Mouse (Mus musculus) forebrain, embryonic 14.5 days (tissue): Measurements from ENCODE around the gene Fos. TPM values are rescaled to one million over a fixed set of nuclear protein-coding genes. Genes with fewer than 3 reads are reported as not detected.
A peak's percentile ranks its signal among the peaks of the same experiment; 100 is the strongest.

ENCODE experiments used
- ATAC-seq: fragments of 200-750 bp; cut with Nextera tagmentation; 2 replicates; pipeline ENCODE4 v1.8.0; 2017; ENCODE audit warnings: mild to moderate bottlenecking, moderate library complexity
- DNase-seq: peaks from one replicate; pipeline ENCODE4 v3.0.0-alpha.2; 2015; ENCODE audit warnings: low spot score
- H3K27ac ChIP-seq: fragments of 300-500 bp; sonication (generic); 2 replicates; pipeline ENCODE4 v1.5.1; 2014; ENCODE audit warnings: low read depth, mild to moderate bottlenecking, control low read depth, low read length, moderate library complexity
- H3K27me3 ChIP-seq: fragments of 300-500 bp; sonication (generic); replicated peaks from 2 replicates; pipeline ENCODE4 v1.6.1; 2014; ENCODE audit warnings: low read length, control low read depth, mixed read lengths; ENCODE audit not compliant: control insufficient read depth, insufficient read depth
- H3K36me3 ChIP-seq: fragments of 300-500 bp; sonication (generic); 2 replicates; pipeline ENCODE4 v1.6.1; 2014; ENCODE audit warnings: low read length, control low read depth; ENCODE audit not compliant: control insufficient read depth, insufficient read depth
- H3K4me1 ChIP-seq: fragments of 300-500 bp; sonication (generic); 2 replicates; pipeline ENCODE4 v1.6.1; 2014; ENCODE audit warnings: antibody characterized with exemption, low read length, control low read depth; ENCODE audit not compliant: control insufficient read depth, insufficient read depth
- H3K4me2 ChIP-seq: fragments of 300-500 bp; sonication (generic); 2 replicates; pipeline ENCODE4 v1.6.1; 2014; ENCODE audit warnings: mild to moderate bottlenecking, control low read depth, low read length
- H3K4me3 ChIP-seq: fragments of 300-500 bp; sonication (generic); 2 replicates; pipeline ENCODE4 v1.5.1; 2014; ENCODE audit warnings: low read depth, low read length, control low read depth
- H3K9ac ChIP-seq: fragments of 300-500 bp; sonication (generic); 2 replicates; pipeline ENCODE4 v1.6.1; 2014; ENCODE audit warnings: mild to moderate bottlenecking, low read length, control low read depth, moderate library complexity
- H3K9me3 ChIP-seq: fragments of 300-500 bp; sonication (generic); replicated peaks from 2 replicates; pipeline ENCODE4 v1.6.1; 2016; ENCODE audit warnings: low read length, control low read depth, mixed read lengths; ENCODE audit not compliant: control insufficient read depth
- WGBS: fragments of 180-500 bp; shearing (Covaris S2); extraction: QIAGEN DNeasy Blood & Tissue Kit; methylation state at CpG from one replicate; pipeline ENCODE4 v1.1.7; 2014; 5-methylcytosine and 5-hydroxymethylcytosine counted together
- polyA plus RNA-seq: library from polyadenylated mRNA; unstranded; fragments of >200 nt; fragmentation: Nextera tagmentation; extraction: Ambion mirVana; gene quantifications from 2 replicates; pipeline ENCODE4 v1.2.1, GENCODE M21; 2014

Fos gene
- polyA plus RNA-seq, 1 experiment from 2014 or later = 1.2 TPM

DNA sequence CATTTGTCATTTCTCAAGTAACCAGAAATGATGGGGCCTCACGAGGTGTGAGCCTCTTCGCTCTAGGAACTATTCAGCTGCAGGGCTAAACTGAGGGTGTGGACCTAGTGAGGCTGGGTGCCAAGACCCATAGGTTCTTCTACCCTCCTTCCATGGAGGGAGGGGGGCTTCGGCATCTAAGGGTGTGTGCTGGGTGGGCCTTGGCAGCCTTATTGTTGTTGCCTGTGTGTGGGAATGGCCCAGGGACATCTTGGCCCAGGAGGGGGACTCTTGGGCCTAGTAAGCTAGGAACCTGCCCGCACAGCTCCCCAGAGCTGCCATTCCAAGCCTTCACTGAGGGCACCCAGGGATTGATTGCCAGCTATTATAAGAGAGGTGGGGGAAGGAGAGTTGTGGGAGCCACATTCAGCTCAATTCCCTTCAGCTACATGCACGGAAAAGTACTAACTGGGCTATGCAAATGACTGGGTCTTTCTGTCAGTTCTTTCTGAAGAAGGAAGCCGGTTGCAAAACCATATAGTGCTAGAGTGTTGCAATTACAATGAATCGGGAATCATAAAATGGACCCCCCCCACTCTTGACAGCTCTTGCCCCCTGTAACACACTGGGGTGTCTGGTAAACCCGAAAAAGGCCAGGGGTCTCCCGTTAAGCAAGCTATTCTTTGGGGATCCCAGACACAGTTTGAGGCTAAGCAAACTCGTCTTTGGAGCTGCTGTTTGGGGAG is 16.6 kb downstream of the Fos start:
- H3K27me3 ChIP-seq = peaks cover 2% of the 10 kb centered on the region; the same call in 1 of the 2 replicates
- H3K27ac ChIP-seq = no peak overlapping the region
- peaks cover 13% of the 10 kb centered on the region for H3K4me1 ChIP-seq
- 67% methylated on average over 10 of the region's 10 CpGs for WGBS
- no peak for ATAC-seq
- H3K9ac ChIP-seq = no peak overlapping the region
- no peaks in the 10 kb centered on the region for H3K36me3 ChIP-seq
- DNase-seq = no peak
- H3K4me2 ChIP-seq = no peak overlapping the region
- no peaks in the 10 kb centered on the region for H3K9me3 ChIP-seq
- H3K4me3 ChIP-seq = no peak overlapping the region

DNA sequence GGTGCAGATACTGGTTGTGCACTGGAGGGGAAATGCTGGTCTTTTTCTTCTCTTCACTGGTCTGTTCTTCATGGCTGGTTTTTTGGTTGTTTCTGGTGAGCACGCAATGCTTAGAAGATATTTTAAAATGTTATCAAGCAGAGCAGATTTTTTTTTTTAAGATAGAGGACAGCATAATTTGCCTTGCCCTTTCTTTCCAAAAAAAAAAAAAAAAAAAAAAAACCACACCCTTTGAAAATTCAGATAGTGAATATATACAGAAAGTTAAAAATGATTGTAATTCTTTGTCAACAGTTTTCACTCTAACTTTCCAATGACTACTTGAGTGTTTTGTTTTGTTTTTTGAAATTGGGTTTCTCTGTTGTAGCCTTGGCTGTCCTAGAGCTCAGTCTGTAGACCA is 17.3 kb downstream of the Fos start:
- H3K27ac ChIP-seq = no peak overlapping the region
- H3K4me2 ChIP-seq = no peak overlapping the region
- no peaks in the 10 kb centered on the region for H3K9me3 ChIP-seq
- 84% methylated on average over 1 of the region's 1 CpGs for WGBS
- peaks cover 13% of the 10 kb centered on the region for H3K4me1 ChIP-seq
- H3K9ac ChIP-seq = no peak overlapping the region
- no peak overlapping the region for H3K4me3 ChIP-seq
- no peaks in the 10 kb centered on the region for H3K36me3 ChIP-seq
- peaks cover 2% of the 10 kb centered on the region; the same call in 1 of the 2 replicates for H3K27me3 ChIP-seq
- DNase-seq = no peak
- no peak for ATAC-seq

DNA sequence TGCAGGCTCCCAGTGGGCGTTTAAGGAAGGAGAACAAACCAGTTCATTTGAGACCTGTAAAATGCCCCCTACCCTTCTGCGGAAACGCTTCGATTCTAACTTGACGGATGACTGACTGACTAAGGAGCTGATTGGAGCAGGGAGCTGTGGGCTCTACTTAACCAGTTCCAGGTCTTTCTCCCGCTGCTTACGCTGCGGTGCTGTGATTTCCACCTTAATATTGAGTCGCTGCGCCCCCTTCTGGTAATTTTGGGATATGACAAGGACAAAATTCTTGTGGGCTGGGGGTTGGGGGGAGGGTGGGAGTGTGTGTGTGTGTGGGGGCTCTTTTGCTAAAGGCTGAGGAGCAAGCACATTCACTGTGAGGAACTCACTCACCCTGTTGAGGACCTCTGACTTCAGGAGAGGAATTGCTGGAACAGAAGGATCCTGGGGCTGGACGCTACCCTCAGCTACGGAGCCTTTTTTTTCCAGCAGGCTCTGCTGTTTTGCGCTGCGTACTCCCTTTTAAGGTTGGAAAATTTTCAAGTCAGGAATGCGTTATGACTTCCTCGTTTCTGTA is 18.5 kb downstream of the Fos start:
- ATAC-seq = peak; percentile 84
- H3K4me2 ChIP-seq = peak overlapping the region; percentile 32; the same call in 1 of the 2 replicates
- peaks cover 5% of the 10 kb centered on the region for H3K4me1 ChIP-seq
- H3K27me3 ChIP-seq = no peaks in the 10 kb centered on the region; the same call in 1 of the 2 replicates
- H3K9me3 ChIP-seq = no peaks in the 10 kb centered on the region
- WGBS = 24% methylated on average over 16 of the region's 16 CpGs
- no peak overlapping the region for H3K9ac ChIP-seq
- H3K4me3 ChIP-seq = no peak overlapping the region
- no peak overlapping the region for H3K27ac ChIP-seq
- peak; percentile 93 for DNase-seq
- no peaks in the 10 kb centered on the region for H3K36me3 ChIP-seq

DNA sequence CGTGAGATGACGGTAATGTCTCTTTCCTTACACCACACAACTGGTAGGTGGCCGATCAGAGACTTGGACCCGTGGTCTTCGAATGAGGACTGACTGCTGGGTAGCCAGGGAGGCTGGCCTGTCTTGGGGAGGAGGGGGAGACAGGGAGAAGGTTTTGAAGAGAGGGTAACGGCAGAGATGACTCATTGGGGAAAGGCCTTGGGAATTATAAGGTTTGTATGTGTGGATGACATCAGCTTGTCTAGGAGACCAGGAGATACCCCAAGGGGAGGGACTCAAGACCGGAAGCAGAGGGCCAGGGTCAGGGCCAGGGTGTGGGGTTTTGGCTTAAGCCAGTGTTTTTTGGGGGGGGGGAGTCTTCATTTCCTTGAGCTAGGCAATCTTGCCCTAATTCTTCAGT is 22.6 kb downstream of the Fos start:
- Histone ChIP-seq H3K27ac (no peak overlapping the region), H3K9me3 (no peaks in the 10 kb centered on the region), H3K4me1 (no peaks in the 10 kb centered on the region), H3K36me3 (no peaks in the 10 kb centered on the region), H3K9ac (no peak overlapping the region), H3K4me2 (no peak overlapping the region), H3K27me3 (no peaks in the 10 kb centered on the region), H3K4me3 (no peak overlapping the region)
- no peak for DNase-seq
- ATAC-seq = no peak
- WGBS = 72% methylated on average over 7 of the region's 7 CpGs

DNA sequence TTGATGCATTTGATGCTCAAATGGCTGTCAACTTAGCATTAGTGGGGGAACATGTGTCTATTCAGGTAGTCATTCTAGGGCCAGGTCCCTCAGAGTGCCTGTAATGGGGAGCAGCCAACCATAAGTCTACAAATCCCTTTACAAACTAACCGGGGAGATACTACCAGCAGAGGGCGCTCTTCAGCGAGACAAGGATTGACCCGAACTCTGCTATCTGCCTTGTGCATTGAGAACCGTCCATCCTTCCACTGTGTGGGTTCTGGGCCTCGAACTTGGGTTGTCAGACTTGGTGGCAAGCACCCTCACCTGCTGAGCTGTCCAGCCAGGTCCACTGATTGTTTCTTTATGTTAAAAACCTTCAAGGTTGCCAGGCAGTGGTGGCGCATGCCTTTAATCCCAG is 23.1 kb downstream of the Fos start:
- Histone ChIP-seq H3K36me3 (no peaks in the 10 kb centered on the region), H3K4me1 (no peaks in the 10 kb centered on the region), H3K27ac (no peak overlapping the region), H3K27me3 (no peaks in the 10 kb centered on the region), H3K9ac (no peak overlapping the region), H3K4me3 (no peak overlapping the region), H3K4me2 (no peak overlapping the region), H3K9me3 (no peaks in the 10 kb centered on the region)
- ATAC-seq (no peak), DNase-seq (peak; percentile 80)
- 18% methylated on average over 7 of the region's 7 CpGs for WGBS

DNA sequence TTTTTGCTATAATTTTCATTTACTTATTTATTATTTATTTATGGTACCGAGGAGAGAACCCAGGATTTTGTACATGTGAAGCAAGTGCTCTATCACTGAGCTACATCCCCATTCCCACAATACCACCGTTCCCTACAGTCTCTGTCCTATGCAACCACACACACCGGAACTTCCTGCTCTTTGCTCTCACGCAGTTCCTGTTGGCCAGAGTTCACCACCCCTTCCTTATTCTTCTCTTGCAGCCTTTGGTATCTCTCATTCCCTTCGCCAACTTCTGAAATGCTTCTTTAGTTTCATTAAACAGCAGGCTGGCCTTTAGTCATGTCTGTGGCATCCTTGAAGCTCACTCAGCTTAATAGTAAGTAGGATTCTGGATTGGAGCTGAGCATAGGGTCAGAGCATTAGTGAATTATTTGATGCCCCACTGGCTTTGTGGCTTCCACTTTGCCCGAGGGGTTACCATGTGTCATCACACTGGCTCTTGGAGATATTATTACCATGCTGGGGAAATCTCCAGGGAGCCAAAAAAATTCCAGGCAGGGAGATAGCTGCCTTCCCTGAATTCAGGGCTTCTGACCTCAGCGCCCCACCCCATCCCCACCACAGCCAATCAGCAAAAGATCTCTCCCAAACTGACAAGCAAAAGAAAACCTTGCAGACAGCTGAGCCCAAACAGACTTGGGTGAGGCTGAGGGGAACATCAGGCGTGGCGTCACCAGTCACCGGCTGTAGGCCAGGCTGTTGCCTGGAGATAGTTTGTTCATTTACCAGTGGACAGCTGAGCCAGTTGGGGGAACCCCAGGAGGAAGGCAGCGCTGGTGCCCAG is 23.8 kb downstream of the Fos start:
- H3K27me3 ChIP-seq = no peaks in the 10 kb centered on the region
- H3K4me3 ChIP-seq = no peak overlapping the region
- no peak for ATAC-seq
- no peak overlapping the region for H3K9ac ChIP-seq
- H3K36me3 ChIP-seq = no peaks in the 10 kb centered on the region
- H3K4me2 ChIP-seq = no peak overlapping the region
- WGBS = 71% methylated on average over 11 of the region's 11 CpGs
- no peaks in the 10 kb centered on the region for H3K4me1 ChIP-seq
- no peak overlapping the region for H3K27ac ChIP-seq
- H3K9me3 ChIP-seq = no peaks in the 10 kb centered on the region
- no peak for DNase-seq

DNA sequence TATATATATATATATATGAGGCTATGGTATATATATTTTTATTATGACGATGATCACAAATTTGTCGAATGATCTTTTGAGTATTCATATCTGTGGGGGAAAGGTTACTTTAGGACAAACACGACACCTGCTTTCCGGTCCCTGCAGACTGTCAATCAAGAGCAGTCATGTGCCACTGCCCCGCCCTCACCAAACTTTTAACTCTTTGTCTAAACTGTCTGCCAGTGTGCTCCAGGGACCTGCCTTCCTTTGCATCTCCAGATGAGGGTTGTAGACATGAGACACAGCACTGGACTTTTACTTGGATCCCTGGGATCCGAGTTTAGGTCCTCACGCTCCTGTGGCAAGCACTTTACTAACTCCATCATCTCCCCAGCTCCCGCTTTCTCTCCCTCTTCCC is 25.3 kb downstream of the Fos start:
- 81% methylated on average over 8 of the region's 8 CpGs for WGBS

DNA sequence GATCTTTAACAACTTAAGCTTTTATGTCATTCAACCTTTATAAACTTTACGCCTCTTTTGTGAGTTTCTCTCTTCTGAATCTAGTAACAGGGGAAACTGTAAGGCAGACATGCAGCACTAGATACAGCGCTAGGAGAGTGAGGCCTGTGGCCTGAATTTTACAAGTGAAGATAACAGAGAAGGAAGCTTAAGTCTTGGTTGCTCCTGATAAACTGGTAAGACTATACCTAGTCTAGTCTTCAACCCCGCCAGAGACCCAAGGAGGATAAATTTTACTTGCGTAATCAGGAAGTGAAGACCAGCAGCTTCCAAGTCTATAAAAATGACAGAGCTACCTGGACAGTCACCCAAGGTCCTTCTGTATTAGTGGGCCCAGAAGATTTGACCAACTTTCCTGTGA is 29.0 kb downstream of the Fos start:
- Histone ChIP-seq H3K4me3 (no peak overlapping the region), H3K9ac (no peak overlapping the region), H3K36me3 (no peaks in the 10 kb centered on the region), H3K9me3 (no peaks in the 10 kb centered on the region), H3K4me2 (no peak overlapping the region), H3K27me3 (no peaks in the 10 kb centered on the region), H3K4me1 (no peaks in the 10 kb centered on the region), H3K27ac (no peak overlapping the region)
- ATAC-seq = no peak
- 97% methylated on average over 4 of the region's 4 CpGs for WGBS
- DNase-seq = no peak

More for the DNA sequence above, 25.3 kb downstream of the Fos start:
- Histone ChIP-seq H3K4me1 (no peaks in the 10 kb centered on the region), H3K4me2 (no peak overlapping the region), H3K9me3 (no peaks in the 10 kb centered on the region), H3K27ac (no peak overlapping the region), H3K36me3 (no peaks in the 10 kb centered on the region), H3K27me3 (no peaks in the 10 kb centered on the region), H3K4me3 (no peak overlapping the region), H3K9ac (no peak overlapping the region)
- DNase-seq = no peak
- ATAC-seq = no peak

DNA sequence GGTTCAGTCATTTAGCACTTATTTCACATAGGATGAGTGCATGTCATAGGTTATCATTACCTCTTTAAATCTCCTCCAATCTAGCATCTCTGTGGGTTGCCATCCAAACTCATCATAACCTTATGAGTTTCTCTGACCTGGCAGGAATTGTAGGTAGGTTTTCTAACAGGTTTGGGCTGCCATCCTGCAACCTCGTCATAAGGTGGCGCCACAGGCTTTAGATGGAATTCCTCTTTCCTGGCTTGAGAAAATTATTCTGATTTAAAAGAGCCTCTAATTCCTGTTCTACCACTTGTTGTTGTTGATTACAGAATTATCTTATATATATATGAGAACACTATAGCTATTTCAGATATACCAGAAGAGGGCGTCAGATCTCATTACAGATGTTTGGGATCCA is 34.5 kb downstream of the Fos start:
- no peaks in the 10 kb centered on the region for H3K27me3 ChIP-seq
- H3K36me3 ChIP-seq = no peaks in the 10 kb centered on the region
- H3K4me2 ChIP-seq = no peak overlapping the region
- H3K27ac ChIP-seq = no peak overlapping the region
- DNase-seq (peak; percentile 35), ATAC-seq (no peak)
- no peaks in the 10 kb centered on the region for H3K4me1 ChIP-seq
- H3K4me3 ChIP-seq = no peak overlapping the region
- no peak overlapping the region for H3K9ac ChIP-seq
- H3K9me3 ChIP-seq = no peaks in the 10 kb centered on the region
- WGBS = 18% methylated on average over 3 of the region's 3 CpGs
